Mouse (Mus musculus): Measurements from ENCODE around the gene Cntn5.

Cntn5 gene

DNA sequence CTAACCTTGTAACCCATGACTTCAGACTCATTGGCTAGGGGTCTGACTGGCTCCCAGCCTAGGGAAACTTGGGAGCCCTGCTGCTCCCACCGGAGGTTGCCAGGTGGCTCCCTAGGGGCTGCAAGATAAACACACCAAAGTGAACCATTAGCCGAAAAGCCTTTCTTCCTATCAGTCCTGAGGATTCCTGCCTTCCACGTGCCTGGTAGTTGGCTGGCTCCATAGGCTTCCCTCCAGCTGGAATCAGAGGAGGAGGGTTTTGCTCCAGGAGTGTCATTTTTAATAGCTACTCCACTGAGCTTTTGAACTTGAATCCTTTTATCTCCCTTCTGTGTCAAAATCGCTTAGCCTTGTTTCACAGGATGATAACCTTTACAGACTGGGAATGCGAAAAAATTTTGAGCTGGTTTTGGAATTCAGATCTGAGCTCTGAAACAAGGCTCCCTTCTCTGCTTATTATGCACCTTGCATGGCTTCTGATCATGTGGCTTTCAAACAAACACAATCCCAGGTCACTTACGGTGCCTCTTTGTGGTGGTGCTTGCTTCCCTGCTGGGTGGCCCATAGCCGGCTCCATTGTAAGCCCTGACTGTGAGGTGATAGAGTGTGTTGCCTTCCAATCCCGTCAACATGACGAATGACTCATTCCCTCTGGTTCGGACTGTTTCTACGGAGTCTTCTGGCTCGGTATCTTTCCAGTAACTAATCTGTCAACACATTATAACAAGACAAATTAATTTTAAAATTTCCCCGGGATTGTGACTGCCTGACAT, 1231.1 kb downstream of the Cntn5 start:
- DNase-seq, result no peak

DNA sequence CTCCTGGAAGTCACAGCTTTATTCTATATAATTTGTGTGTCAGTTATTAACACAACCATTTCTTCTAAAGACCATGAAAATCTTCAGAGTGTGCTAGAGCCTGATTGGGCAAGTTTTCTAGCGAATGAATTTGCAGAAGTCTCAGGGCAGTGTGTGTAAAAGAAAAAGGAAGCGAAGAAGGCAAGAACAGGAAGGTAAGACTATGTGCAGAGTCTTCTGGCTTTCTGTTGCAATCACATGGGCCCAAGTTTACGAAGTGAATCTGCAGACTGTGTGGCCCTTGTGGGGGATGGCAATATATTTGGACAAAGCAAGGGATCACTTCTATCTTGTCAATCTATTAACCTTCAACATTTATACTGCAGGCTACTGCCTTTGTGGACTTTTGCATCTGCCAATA, 1251.1 kb downstream of the Cntn5 start:
- no peak for DNase-seq

- DNase-seq, result no peak
Measured at GRCm38 (mm10) chr9:9647361-9647760, 1257.2 kb downstream of the Cntn5 start.

DNA sequence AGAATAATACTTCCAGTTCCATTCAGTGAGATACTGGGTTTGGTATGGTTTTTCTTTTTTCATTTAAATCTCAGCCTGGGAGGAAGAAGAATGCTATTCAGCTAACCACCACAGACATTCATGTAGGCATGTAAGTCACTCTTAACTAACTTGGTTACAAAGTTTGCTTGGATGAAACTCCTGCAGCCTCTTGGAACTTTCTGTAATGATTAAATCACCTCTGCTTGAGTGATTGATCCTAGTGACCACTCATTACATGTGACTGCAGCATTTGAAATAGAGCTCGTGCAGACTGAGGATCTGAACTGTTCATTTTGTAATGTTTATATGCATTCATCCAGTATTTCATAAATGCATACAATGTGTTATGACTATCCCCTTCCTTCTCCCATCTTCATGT, 1258.3 kb downstream of the Cntn5 start:
- DNase-seq, result no peak

All from right cerebral cortex, adult 18-20 months (tissue).